Mouse (Mus musculus) intestine, embryonic 14.5 days (tissue): Measurements from ENCODE around the gene 4933406M09Rik. TPM values are rescaled to one million over a fixed set of nuclear protein-coding genes. Genes with fewer than 3 reads are reported as not detected.

ENCODE experiments used
- ATAC-seq: fragments of 200-750 bp; cut with Nextera tagmentation; replicated peaks from 2 replicates; pipeline ENCODE4 v1.8.0; 2017; ENCODE audit warnings: low read depth, moderate number of reproducible peaks, moderate TSS enrichment, moderate library complexity; ENCODE audit not compliant: low FRiP score, low TSS enrichment
- DNase-seq: peaks from one replicate; pipeline ENCODE4 v3.0.0-alpha.2; 2018; ENCODE audit warnings: low spot score
- H3K27ac ChIP-seq: fragments of 300-500 bp; sonication (generic); 2 replicates; pipeline ENCODE4 v1.5.1; 2014; ENCODE audit warnings: low read depth, mild to moderate bottlenecking, control low read depth
- H3K27me3 ChIP-seq: fragments of 300-500 bp; sonication (generic); replicated peaks from 2 replicates; pipeline ENCODE4 v1.6.1; 2014; ENCODE audit warnings: low read length, control low read depth; ENCODE audit not compliant: control insufficient read depth, insufficient read depth
- H3K36me3 ChIP-seq: fragments of 300-500 bp; sonication (generic); 2 replicates; pipeline ENCODE4 v1.6.1; 2014; ENCODE audit warnings: low read length, control low read depth; ENCODE audit not compliant: control insufficient read depth, insufficient read depth
- H3K4me1 ChIP-seq: fragments of 300-500 bp; sonication (generic); replicated peaks from 2 replicates; pipeline ENCODE4 v1.6.1; 2014; ENCODE audit warnings: low read length, control low read depth, mixed read lengths; ENCODE audit not compliant: control insufficient read depth, insufficient read depth
- H3K4me2 ChIP-seq: fragments of 300-500 bp; sonication (generic); 2 replicates; pipeline ENCODE4 v1.6.1; 2014; ENCODE audit warnings: low read length
- H3K4me3 ChIP-seq: fragments of 300-500 bp; sonication (generic); 2 replicates; pipeline ENCODE4 v1.5.1; 2014; ENCODE audit warnings: low read depth, low read length, control low read depth, mixed read lengths
- H3K9ac ChIP-seq: fragments of 300-500 bp; sonication (generic); 2 replicates; pipeline ENCODE4 v1.6.1; 2014; ENCODE audit warnings: mild to moderate bottlenecking, low read length
- H3K9me3 ChIP-seq: fragments of 300-500 bp; sonication (generic); 2 replicates; pipeline ENCODE4 v1.6.1; 2016; ENCODE audit warnings: low read length, control low read depth; ENCODE audit not compliant: control insufficient read depth
- WGBS: fragments of 180-500 bp; shearing (Covaris S2); extraction: QIAGEN DNeasy Blood & Tissue Kit; methylation state at CpG from one replicate; pipeline ENCODE4 v1.1.7; 2014; 5-methylcytosine and 5-hydroxymethylcytosine counted together
- polyA plus RNA-seq: library from polyadenylated mRNA; unstranded; fragments of >200 nt; fragmentation: Nextera tagmentation; extraction: Ambion mirVana; gene quantifications from 2 replicates; pipeline ENCODE4 v1.2.1, GENCODE M21; 2014

The 4933406M09Rik gene
- polyA plus RNA-seq, 1 experiment from 2014 or later = not detected

DNA sequence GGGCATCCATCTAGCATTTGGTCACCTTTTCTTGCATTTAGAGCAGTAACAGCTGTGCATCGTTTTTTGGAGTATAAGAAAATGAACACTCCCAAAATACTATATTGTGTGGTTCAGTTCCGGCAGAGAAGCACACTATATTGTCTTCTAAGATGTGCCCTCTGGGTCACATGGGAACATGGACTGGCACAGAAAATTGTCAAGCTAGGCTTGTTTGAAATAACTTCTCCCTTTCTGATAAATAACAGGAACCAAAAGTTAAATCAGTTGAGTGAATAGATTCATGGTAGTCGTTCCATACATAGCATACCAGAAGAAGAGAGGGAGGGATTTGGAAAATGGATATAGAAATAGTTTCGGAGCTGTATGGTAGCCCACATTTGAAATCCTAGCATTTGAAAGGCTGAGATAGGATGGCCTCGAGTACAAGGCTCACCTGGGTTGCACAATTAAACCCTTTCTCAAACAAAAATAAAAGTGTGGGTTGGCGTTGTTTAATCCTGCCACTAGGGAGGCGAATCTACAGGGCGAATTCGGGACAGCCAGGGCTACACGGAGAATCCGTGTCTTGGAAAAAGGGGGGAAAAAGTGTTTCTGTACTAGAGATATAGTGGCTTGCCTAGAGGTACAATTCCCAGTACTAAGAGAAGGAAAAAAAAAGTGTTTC is 28.9 kb downstream of the 4933406M09Rik start:
- peaks cover 37% of the 10 kb centered on the region for H3K4me1 ChIP-seq
- peak overlapping the region; percentile 62 for H3K4me2 ChIP-seq
- H3K27ac ChIP-seq = peak overlapping the region; percentile 94
- no peak for DNase-seq
- no peaks in the 10 kb centered on the region for H3K27me3 ChIP-seq
- H3K36me3 ChIP-seq = peaks cover 20% of the 10 kb centered on the region
- ATAC-seq = peak; percentile 30
- WGBS = 13% methylated on average over 11 of the region's 11 CpGs
- no peaks in the 10 kb centered on the region for H3K9me3 ChIP-seq
- peak overlapping the region; percentile 90 for H3K9ac ChIP-seq
- peak overlapping the region; percentile 93 for H3K4me3 ChIP-seq

- Histone ChIP-seq H3K4me1 (peaks cover 42% of the 10 kb centered on the region), H3K4me3 (peak within 1 kb of the TSS; percentile 93), H3K27me3 (no peaks in the 10 kb centered on the region), H3K9ac (peak within 1 kb of the TSS; percentile 90), H3K9me3 (no peaks in the 10 kb centered on the region), H3K36me3 (peaks cover 14% of the 10 kb centered on the region), H3K27ac (peak within 1 kb of the TSS; percentile 94), H3K4me2 (peak within 1 kb of the TSS; percentile 88)
- DNase-seq (peak; percentile 92), ATAC-seq (peak; percentile 100)
- WGBS = under 1% methylated on average over 49 of the region's 77 CpGs
Observed at GRCm38 (mm10) chr1:134415168-134415831, 29.6 kb downstream of the 4933406M09Rik start, which contains the start of gene Adipor1. Gene Adipor1, plus strand, starts transcription at chr1:134415378.

- 91% methylated on average over 2 of the region's 2 CpGs for WGBS
- peaks cover 15% of the 10 kb centered on the region for H3K36me3 ChIP-seq
- H3K9ac ChIP-seq = no peak overlapping the region
- H3K4me3 ChIP-seq = no peak overlapping the region
- DNase-seq (no peak), ATAC-seq (no peak)
- H3K27me3 ChIP-seq = no peaks in the 10 kb centered on the region
- H3K27ac ChIP-seq = no peak overlapping the region
- H3K4me2 ChIP-seq = no peak overlapping the region
- H3K4me1 ChIP-seq = peaks cover 49% of the 10 kb centered on the region
- no peaks in the 10 kb centered on the region for H3K9me3 ChIP-seq
Observed at GRCm38 (mm10) chr1:134418414-134418975, 32.8 kb downstream of the 4933406M09Rik start.

- Histone ChIP-seq H3K4me1 (peaks cover 47% of the 10 kb centered on the region), H3K9ac (no peak overlapping the region), H3K27me3 (no peaks in the 10 kb centered on the region), H3K4me3 (no peak overlapping the region), H3K9me3 (no peaks in the 10 kb centered on the region), H3K4me2 (no peak overlapping the region), H3K27ac (no peak overlapping the region), H3K36me3 (peaks cover 22% of the 10 kb centered on the region)
- 46% methylated on average over 1 of the region's 1 CpGs for WGBS
- DNase-seq = no peak
- ATAC-seq = no peak
Observed at GRCm38 (mm10) chr1:134419176-134419575, 33.4 kb downstream of the 4933406M09Rik start.

DNA sequence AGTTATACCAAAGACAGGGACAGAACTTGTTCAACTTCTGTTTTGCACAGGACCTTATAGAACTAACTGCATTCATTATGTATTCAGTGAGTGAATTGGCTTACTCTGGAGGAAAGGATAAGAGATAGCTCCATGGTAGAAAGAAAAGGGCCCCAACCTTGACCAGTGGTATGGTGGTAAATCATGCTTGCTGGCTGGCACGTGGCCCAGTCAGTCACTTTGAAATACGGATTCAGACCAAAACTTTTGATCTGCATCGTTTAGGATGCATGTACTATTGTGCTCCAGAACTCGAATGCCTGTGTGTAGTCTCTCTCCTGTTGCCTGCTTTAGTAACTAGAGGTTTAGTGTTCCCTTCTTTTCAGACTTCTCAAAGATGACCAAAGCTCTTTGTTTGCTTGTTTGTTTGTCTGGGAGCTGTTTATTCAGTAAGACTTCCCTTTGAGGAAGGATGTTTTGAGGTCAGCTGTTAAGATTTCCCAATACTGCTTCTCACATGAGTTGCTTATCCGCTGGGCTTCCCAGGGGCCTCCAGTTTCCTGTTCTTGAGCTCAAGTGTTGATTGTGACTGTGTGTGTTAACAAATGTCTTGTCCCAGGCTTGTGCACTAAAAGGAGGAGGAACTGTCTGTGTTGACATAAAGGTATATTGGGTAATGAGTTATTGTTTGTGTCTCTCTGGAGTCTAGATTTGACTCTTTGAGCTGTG is 34.2 kb downstream of the 4933406M09Rik start:
- Histone ChIP-seq H3K4me1 (peaks cover 42% of the 10 kb centered on the region), H3K27ac (0 out of 2 replicates have a peak overlapping the region, but pooled peaks have one; percentile 24), H3K9me3 (no peaks in the 10 kb centered on the region), H3K27me3 (no peaks in the 10 kb centered on the region), H3K9ac (no peak overlapping the region), H3K4me2 (no peak overlapping the region), H3K4me3 (no peak overlapping the region), H3K36me3 (peaks cover 29% of the 10 kb centered on the region)
- ATAC-seq (no peak), DNase-seq (no peak)
- 40% methylated on average over 5 of the region's 5 CpGs for WGBS

GRCm38 (mm10) chr1:134423911-134424310 is 38.2 kb downstream of the 4933406M09Rik start:
- H3K4me3 ChIP-seq = no peak overlapping the region
- no peaks in the 10 kb centered on the region for H3K9me3 ChIP-seq
- H3K27me3 ChIP-seq = no peaks in the 10 kb centered on the region
- no peak overlapping the region for H3K4me2 ChIP-seq
- no peak for DNase-seq
- no peak overlapping the region for H3K27ac ChIP-seq
- H3K36me3 ChIP-seq = peaks cover 64% of the 10 kb centered on the region
- peaks cover 17% of the 10 kb centered on the region for H3K4me1 ChIP-seq
- H3K9ac ChIP-seq = no peak overlapping the region
- no peak for ATAC-seq
- 65% methylated on average over 10 of the region's 10 CpGs for WGBS

- H3K4me2 ChIP-seq = no peak overlapping the region
- H3K27me3 ChIP-seq = no peaks in the 10 kb centered on the region
- WGBS = 72% methylated on average over 5 of the region's 5 CpGs
- no peak for DNase-seq
- peaks cover 87% of the 10 kb centered on the region for H3K36me3 ChIP-seq
- H3K4me1 ChIP-seq = peaks cover under 1% of the 10 kb centered on the region; the same call in 1 of the 2 replicates
- H3K27ac ChIP-seq = no peak overlapping the region
- H3K9ac ChIP-seq = no peak overlapping the region
- ATAC-seq = no peak
- no peaks in the 10 kb centered on the region for H3K9me3 ChIP-seq
- H3K4me3 ChIP-seq = no peak overlapping the region
Observed at GRCm38 (mm10) chr1:134426289-134426688, 40.5 kb downstream of the 4933406M09Rik start.

DNA sequence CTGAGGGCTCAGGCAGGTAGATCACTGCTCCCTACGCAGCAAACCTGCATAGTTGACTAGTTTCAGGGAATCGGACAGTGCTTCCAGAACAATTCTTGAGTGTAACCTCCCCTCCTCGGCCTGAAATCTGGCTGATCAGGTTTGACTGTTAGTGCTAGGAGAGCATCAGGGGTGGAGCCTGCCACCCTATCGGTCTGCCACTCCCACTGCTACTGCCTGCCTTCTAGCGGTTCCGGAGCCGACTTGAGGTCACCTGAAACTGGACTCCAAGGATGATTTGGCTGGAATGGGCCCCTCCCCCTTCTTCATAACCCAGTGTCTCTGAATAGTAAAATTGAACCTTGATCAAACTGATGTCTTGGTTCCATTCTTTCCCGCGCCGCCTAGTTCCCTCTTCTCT is 47.3 kb downstream of the 4933406M09Rik start:
- Histone ChIP-seq H3K4me3 (no peak overlapping the region), H3K9ac (no peak overlapping the region), H3K27ac (no peak overlapping the region), H3K4me1 (no peaks in the 10 kb centered on the region), H3K9me3 (no peaks in the 10 kb centered on the region), H3K27me3 (no peaks in the 10 kb centered on the region), H3K4me2 (no peak overlapping the region), H3K36me3 (peaks cover 57% of the 10 kb centered on the region)
- DNase-seq = no peak
- WGBS = 83% methylated on average over 10 of the region's 10 CpGs
- no peak for ATAC-seq
